Mouse (Mus musculus) kidney, adult 2 months (tissue): ENCODE results near the gene Sirt2. TPM values are rescaled to one million over a fixed set of nuclear protein-coding genes. Genes with fewer than 3 reads are reported as not detected.

Experiments used
- DNase-seq: peaks from one replicate; pipeline ENCODE4 v3.0.0; 2021
- H3K27ac ChIP-seq: fragments of 200-500 bp; 2 replicates; pipeline ENCODE4 v1.5.1; 2012; ENCODE audit warnings: low read depth, low read length, control low read depth, inconsistent platforms; ENCODE audit not compliant: insufficient read depth
- H3K27me3 ChIP-seq: fragments of 200-500 bp; replicated peaks from 2 replicates; pipeline ENCODE4 v1.6.1; 2012; ENCODE audit warnings: mild to moderate bottlenecking, moderate library complexity, low read length, inconsistent platforms; ENCODE audit not compliant: control insufficient read depth, insufficient read depth
- H3K36me3 ChIP-seq: fragments of 200-500 bp; 2 replicates; pipeline ENCODE4 v1.6.1; 2012; ENCODE audit warnings: mild to moderate bottlenecking, moderate library complexity, low read length, inconsistent platforms; ENCODE audit not compliant: control insufficient read depth, insufficient read depth
- H3K4me1 ChIP-seq: fragments of 200-500 bp; 2 replicates; pipeline ENCODE4 v1.6.1; 2011; ENCODE audit warnings: low read length; ENCODE audit not compliant: control insufficient read depth, insufficient read depth
- H3K4me3 ChIP-seq: fragments of 200-500 bp; 2 replicates; pipeline ENCODE4 v1.5.1; 2011; ENCODE audit warnings: mild to moderate bottlenecking, low read depth, low read length, control low read depth; ENCODE audit not compliant: insufficient read depth
- CTCF ChIP-seq: fragments of 200-500 bp; conservative IDR thresholded peaks from 2 replicates; pipeline ENCODE4 v1.5.1; 2011; ENCODE audit warnings: low read depth, mild to moderate bottlenecking, control low read depth, low read length, moderate library complexity, mixed read lengths; ENCODE audit not compliant: insufficient read depth, insufficient read length
- POLR2A ChIP-seq: fragments of 200-500 bp; IDR thresholded peaks from one replicate; pipeline ENCODE4 v1.6.1; 2011; ENCODE audit warnings: low read depth, low read length, control low read depth
- WGBS: fragments of 180-500 bp; shearing (Covaris S2); methylation state at CpG from one replicate; pipeline ENCODE4 v1.1.7; 2018; 5-methylcytosine and 5-hydroxymethylcytosine counted together
- polyA plus RNA-seq: library from polyadenylated mRNA; depleted of rRNA; stranded (reverse); fragments of >200 nt; gene quantifications from 2 replicates; pipeline ENCODE4 v1.2.3, GENCODE M21; 2012

Gene Sirt2
- polyA plus RNA-seq, 1 experiment: 103 TPM

DNA sequence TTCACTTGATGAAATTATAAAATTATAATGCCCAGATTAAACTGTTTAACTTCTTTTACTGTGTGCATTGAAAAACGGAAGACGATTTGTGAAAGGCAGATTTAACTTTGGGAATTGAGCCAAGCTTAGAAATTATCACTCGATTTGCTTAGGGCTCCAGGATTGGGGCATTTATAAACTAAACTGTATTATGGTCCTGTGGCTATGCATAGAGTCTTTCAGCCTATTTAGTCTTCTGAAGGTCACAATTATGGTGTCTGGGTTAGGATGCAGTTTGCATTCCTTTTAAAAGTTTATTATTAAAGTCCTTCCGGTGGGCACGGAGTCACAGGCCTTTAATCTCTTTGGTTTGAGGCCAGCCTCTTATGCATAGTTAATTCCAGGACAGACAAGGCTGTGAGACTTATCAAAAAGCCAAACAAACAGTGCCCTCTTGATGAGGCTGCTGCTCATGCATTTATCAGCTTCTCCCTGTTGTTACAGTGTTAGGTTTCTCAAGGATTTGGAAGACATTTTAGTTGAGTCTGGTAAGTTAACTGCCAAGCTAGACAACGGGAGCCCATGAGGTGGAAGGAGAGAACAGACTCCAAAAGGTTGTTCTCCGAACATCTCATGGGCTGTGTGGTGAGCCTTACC, 45.2 kb downstream of the Sirt2 start:
- no peak for DNase-seq
- TF ChIP-seq POLR2A (no peak), CTCF (no peak)
- whole genome bisulfite sequencing: 2% methylated on average over 7 of the region's 7 CpGs
- Histone ChIP-seq H3K4me1 (peaks cover 26% of the 10 kb centered on the region), H3K4me3 (peak overlapping the region; percentile 82), H3K27me3 (no peaks in the 10 kb centered on the region), H3K36me3 (peaks cover 21% of the 10 kb centered on the region), H3K27ac (peak overlapping the region; percentile 43)

DNA sequence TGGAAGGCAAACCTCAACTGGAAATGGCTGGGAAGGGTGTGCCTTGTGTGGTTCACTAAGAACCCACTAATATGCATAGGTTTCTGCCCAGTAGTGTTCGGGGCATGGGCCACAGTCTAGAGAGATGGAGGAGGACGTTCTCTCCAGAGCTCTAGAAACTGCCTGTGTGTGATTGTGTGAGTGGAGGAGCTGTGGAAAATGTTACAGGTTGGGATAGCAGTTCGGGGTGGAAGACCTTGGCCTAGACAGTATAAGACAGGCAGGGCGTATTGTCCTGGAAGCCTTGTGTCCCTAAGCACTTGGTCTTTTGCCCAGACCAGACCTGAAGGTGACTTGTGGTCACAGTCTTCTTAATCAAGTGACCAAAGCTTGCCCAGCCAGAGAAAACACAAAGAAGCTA, 45.9 kb downstream of the Sirt2 start:
- Histone ChIP-seq H3K4me1 (peaks cover 25% of the 10 kb centered on the region), H3K4me3 (peak overlapping the region; percentile 82), H3K27me3 (no peaks in the 10 kb centered on the region), H3K36me3 (peaks cover 25% of the 10 kb centered on the region), H3K27ac (peak overlapping the region; percentile 29)
- TF ChIP-seq CTCF (no peak), POLR2A (no peak)
- DNase-seq: peak; percentile 64
- WGBS: 8% methylated on average over 4 of the region's 4 CpGs

- Histone ChIP-seq H3K27ac (peak overlapping the region; percentile 29), H3K36me3 (peaks cover 25% of the 10 kb centered on the region), H3K27me3 (no peaks in the 10 kb centered on the region), H3K4me3 (no peak overlapping the region), H3K4me1 (peaks cover 20% of the 10 kb centered on the region)
- TF ChIP-seq POLR2A: no peak
- peak; percentile 24; the same call in 1 of the 2 replicates for TF ChIP-seq CTCF
- DNase-seq: no peak
- 47% methylated on average over 5 of the region's 5 CpGs for WGBS
These were observed 46.4 kb downstream of the Sirt2 start for GRCm38 (mm10) chr7:28812949-28813348.

DNA sequence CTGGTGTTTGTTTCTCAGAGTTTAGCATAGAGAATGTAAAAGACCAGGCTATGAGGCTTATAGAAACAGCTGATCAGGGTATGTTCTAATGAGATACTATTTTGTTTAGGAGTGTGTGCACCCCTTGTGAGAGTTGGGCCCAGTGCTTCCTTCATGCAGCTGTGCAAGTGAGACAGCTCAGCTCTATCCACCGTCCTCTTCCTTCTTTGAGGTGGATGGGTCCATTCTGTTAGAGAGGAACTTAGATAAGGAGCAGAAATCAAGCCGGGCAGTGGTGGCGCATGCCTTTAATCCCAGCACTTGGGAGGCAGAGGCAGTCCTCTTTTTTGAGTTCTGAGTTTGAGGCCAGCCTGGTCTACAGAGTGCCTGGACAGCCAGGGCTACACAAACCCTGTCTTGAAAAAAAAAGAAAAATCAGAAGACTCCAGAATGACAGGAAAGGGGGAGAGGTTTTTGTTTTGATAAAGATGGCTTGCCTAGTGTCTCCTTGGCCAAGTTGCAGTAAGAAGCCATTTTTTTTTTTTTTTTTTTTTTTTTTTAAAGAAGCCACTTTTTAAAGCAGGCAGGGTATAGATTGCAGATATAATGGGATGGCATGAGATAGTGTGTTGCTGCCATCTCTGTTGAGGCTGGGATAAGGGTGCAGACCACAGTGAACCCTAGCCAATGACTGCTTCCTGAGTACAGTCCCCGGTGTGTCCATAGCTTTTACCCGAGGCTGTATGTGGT, 47.9 kb downstream of the Sirt2 start:
- Histone ChIP-seq H3K4me3 (no peak overlapping the region), H3K4me1 (peaks cover 17% of the 10 kb centered on the region), H3K27me3 (no peaks in the 10 kb centered on the region), H3K36me3 (peaks cover 32% of the 10 kb centered on the region), H3K27ac (no peak overlapping the region)
- TF ChIP-seq CTCF: no peak
- no peak for TF ChIP-seq POLR2A
- no peak for DNase-seq
- WGBS: 78% methylated on average over 5 of the region's 5 CpGs

DNA sequence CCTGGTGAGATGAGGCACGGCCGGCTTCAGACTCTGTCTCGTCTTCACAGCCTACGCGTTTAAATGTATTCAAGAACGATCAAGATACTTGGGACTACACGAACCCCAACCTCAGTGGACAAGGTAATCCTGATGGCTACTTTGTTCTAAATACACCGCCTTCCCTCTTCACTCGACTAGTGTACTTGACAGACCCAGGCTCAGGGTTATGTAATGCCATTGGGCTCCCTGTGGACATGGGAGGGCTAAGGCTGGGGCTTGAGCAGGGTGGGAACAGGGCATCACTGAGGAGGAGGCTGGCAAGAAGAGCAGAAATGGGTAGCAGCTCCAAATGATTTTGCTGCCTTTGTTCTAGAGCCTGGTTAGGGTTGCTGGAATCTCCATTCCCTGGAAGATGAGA, 48.7 kb downstream of the Sirt2 start:
- TF ChIP-seq POLR2A: no peak
- TF ChIP-seq CTCF: no peak
- WGBS: 84% methylated on average over 9 of the region's 9 CpGs
- Histone ChIP-seq H3K27me3 (no peaks in the 10 kb centered on the region), H3K4me1 (peaks cover 17% of the 10 kb centered on the region), H3K27ac (no peak overlapping the region), H3K36me3 (peaks cover 33% of the 10 kb centered on the region), H3K4me3 (no peak overlapping the region)
- DNase-seq: no peak

DNA sequence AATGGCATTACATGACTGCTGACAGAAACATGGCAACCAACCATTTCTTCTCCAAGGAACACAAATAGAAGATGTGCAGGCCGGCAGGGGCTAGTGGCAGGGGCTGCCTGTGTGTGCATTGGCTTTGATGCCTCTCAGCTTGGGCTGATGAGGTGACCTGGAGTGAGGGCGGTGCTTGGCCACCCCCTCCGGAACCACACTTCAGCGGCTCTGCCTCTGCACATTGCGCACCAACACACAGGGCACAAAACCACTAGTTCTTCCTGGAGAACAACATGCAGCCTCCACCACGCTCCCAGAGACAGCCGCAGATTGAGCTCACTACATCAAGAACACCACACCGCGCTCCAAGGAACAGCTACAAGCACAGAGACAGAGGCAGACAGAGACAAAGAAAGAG, 49.7 kb downstream of the Sirt2 start:
- H3K36me3 ChIP-seq: peaks cover 40% of the 10 kb centered on the region
- H3K27ac ChIP-seq: no peak overlapping the region
- no peaks in the 10 kb centered on the region for H3K27me3 ChIP-seq
- WGBS: 59% methylated on average over 9 of the region's 9 CpGs
- peak; percentile 43 for DNase-seq
- TF ChIP-seq POLR2A: no peak
- no peak for TF ChIP-seq CTCF
- peaks cover 17% of the 10 kb centered on the region for H3K4me1 ChIP-seq
- no peak overlapping the region for H3K4me3 ChIP-seq

GRCm38 (mm10) chr7:28816920-28817319, 50.4 kb downstream of the Sirt2 start:
- peaks cover 43% of the 10 kb centered on the region for H3K36me3 ChIP-seq
- peaks cover 22% of the 10 kb centered on the region for H3K4me1 ChIP-seq
- H3K27ac ChIP-seq: no peak overlapping the region
- TF ChIP-seq CTCF: no peak
- no peak for TF ChIP-seq POLR2A
- DNase-seq: no peak
- no peak overlapping the region for H3K4me3 ChIP-seq
- 85% methylated on average over 10 of the region's 10 CpGs for WGBS
- H3K27me3 ChIP-seq: no peaks in the 10 kb centered on the region
